Mouse (Mus musculus): ENCODE measurements around the gene Prrt3.

- no peak for TF ChIP-seq POLR2A (IDR thresholded peaks at IDR 0.05; ENCODE audit: low read depth, low read length)
- no peak for TF ChIP-seq CTCF (conservative IDR thresholded peaks at IDR 0.05; ENCODE audit: insufficient read depth, insufficient read length, low read depth, low read length)
Measured at GRCm38 (mm10) chr6:113447639-113448038, 54.1 kb downstream of the Prrt3 start.
